Mouse (Mus musculus) urinary bladder, adult 18-20 months (tissue): ENCODE results near the gene Ubiad1.
A peak's percentile ranks its signal among the peaks of the same experiment; 100 is the strongest.

Source experiments
- DNase-seq, 2 experiments: peaks; one replicate each; pipeline ENCODE4 v3.0.0; 2022; ENCODE audit warnings: low spot score in 2 of 2, mixed read lengths in 2 of 2

The Ubiad1 gene

GRCm38 (mm10) chr4:148404748-148405147, 39.8 kb downstream of the Ubiad1 start:
- no peak for DNase-seq

GRCm38 (mm10) chr4:148403402-148403801, 41.2 kb downstream of the Ubiad1 start:
- DNase-seq, result peak in 1 of 2 experiments; percentile 3

- DNase-seq, result no peak
Observed at GRCm38 (mm10) chr4:148399437-148400094, 45.0 kb downstream of the Ubiad1 start.

- DNase-seq, result no peak
Observed at GRCm38 (mm10) chr4:148397531-148398287, 46.9 kb downstream of the Ubiad1 start.

GRCm38 (mm10) chr4:148397113-148397512, 47.5 kb downstream of the Ubiad1 start:
- DNase-seq, result no peak

- DNase-seq, result no peak
Observed at GRCm38 (mm10) chr4:148395875-148396274, 48.7 kb downstream of the Ubiad1 start.

GRCm38 (mm10) chr4:148395198-148395597, 49.4 kb downstream of the Ubiad1 start:
- DNase-seq, result no peak

- no peak for DNase-seq
Observed at GRCm38 (mm10) chr4:148391714-148392310, 52.8 kb downstream of the Ubiad1 start.

GRCm38 (mm10) chr4:148389635-148390034, 54.9 kb downstream of the Ubiad1 start:
- no peak for DNase-seq

GRCm38 (mm10) chr4:148389047-148389446, 55.5 kb downstream of the Ubiad1 start:
- no peak for DNase-seq

- no peak for DNase-seq
Observed at GRCm38 (mm10) chr4:148385269-148385668, 59.3 kb downstream of the Ubiad1 start.
